Mouse (Mus musculus): Measurements from ENCODE around the gene Cep57l1. TPM values are rescaled to one million over a fixed set of nuclear protein-coding genes. Genes with fewer than 3 reads are reported as not detected.

Cep57l1 gene
- polyA plus RNA-seq (2017; shearing (Covaris generic)), result 24.0 TPM

GRCm38 (mm10) chr10:41809771-41810563 is at the start of gene Cep57l1, which contains the start of gene Sesn1:
TSS of gene Cep57l1 (minus strand) at chr10:41809871.
TSS of gene Sesn1 (plus strand) at chr10:41809935.

DNA sequence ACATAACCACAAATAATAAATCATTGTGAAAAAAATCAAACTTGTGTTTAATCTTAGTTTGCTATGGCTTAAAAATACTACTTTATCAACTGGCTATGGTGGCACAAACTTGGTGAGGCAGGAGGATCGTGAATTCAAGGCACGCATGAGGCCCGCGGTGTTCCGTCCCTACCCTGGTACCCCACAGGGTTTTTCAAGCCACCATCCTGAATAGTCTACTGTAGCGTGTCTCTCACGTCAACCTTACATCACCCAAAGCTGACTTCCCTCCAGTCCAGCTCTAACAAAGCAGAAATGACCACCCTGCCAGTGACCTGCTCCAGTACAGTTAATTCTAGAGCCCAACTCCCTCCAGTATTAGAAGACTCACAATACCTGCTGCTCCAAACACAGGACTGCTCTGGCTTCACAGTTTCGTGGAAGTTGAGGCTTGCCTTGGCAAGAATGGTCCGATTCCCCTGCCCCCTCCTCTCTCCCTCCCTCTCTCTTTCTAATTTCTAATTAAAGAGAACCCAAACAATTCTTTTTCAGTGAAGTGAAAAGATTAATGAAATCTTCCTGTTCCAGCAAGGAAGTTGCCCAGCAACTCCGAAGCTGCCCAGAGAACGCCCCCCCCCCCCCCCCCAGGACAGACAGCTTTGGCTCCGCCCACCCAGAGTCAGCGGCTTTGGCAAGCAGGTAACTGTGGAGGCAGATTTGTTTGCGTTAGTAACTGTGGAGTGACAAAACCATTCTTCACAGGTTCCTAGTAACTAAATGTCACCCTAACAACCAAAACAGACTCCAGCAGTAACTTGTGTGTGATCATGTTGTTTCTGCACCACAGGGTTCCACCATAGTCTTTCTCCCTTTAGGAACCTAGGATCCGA is 93.4 kb downstream of the Cep57l1 start, which contains the start of gene Ccdc162:
TSS of gene Ccdc162 (minus strand) at position 606 of the 869 bp plus-strand sequence.

Other genes starting within 250 kb of the Cep57l1 start
- 1.2 TPM for gene Ccdc162, start 93.2 kb downstream of the Cep57l1 start, polyA plus RNA-seq (2017; shearing (Covaris generic))
- 186 TPM for gene Sesn1, start 64 bp upstream of the Cep57l1 start, polyA plus RNA-seq (2017; shearing (Covaris generic))
- gene Armc2, start 208.6 kb upstream of the Cep57l1 start, polyA plus RNA-seq (2017; shearing (Covaris generic)), result 0.49 TPM

All from CD4-positive, CD25-positive, alpha-beta regulatory T cell (primary cell).